ENCODE assay signal across 29 mouse cellular contexts in genomic region chr5:13550953-13551352, GRCm38 (mm10).
"Had no signal": no experiment of that assay in that cellular context is flagged by ENCODE, and none has a peak within 500 bp of the region (broad histone marks: within the 10 kb centered on the region; RNA-seq: fewer than 3 reads in every experiment).

No protein-coding gene starts in this region.

- H3K27ac ChIP-seq: embryonic facial prominence, embryonic 10.5 days; embryonic facial prominence, embryonic 12.5 days; embryonic facial prominence, embryonic 13.5 days; embryonic facial prominence, embryonic 15.5 days; forebrain, embryonic 10.5 days; forebrain, embryonic 12.5 days; forebrain, embryonic 13.5 days; forebrain, embryonic 15.5 days; gastrocnemius, adult 2 months; heart, adult 2 months had no signal

- H3K27me3 ChIP-seq: embryonic facial prominence, embryonic 12.5 days; embryonic facial prominence, embryonic 13.5 days; embryonic facial prominence, embryonic 15.5 days; forebrain, embryonic 13.5 days; forebrain, embryonic 15.5 days had no signal

- H3K9ac ChIP-seq: embryonic facial prominence, embryonic 12.5 days; embryonic facial prominence, embryonic 13.5 days; embryonic facial prominence, embryonic 15.5 days; forebrain, embryonic 12.5 days; forebrain, embryonic 13.5 days; forebrain, embryonic 15.5 days; forebrain, postnatal 0 days had no signal

- H3K4me3 ChIP-seq: embryonic facial prominence, embryonic 10.5 days; embryonic facial prominence, embryonic 12.5 days; embryonic facial prominence, embryonic 13.5 days; embryonic facial prominence, embryonic 15.5 days; erythroblast, embryonic 14.5 days; forebrain, embryonic 10.5 days; forebrain, embryonic 12.5 days; forebrain, embryonic 13.5 days; forebrain, embryonic 15.5 days; gastrocnemius, adult 2 months; heart, adult 2 months had no signal

- H3K36me3 ChIP-seq: embryonic facial prominence, embryonic 15.5 days; forebrain, embryonic 10.5 days; forebrain, embryonic 12.5 days; forebrain, embryonic 15.5 days had no signal

- DNase-seq: cerebellum, adult 2 months; cerebellum, adult 8-10 months; cerebellum, adult 9-10 months; cerebellum, adult 9-11 months; cerebellum, postnatal 10 days; cerebellum, postnatal 14 days; cerebellum, postnatal 25 days; cerebellum, postnatal 36 days; embryo, embryonic 11 days; forebrain, postnatal 0 days; gastrocnemius, adult 2 months; gastrocnemius, postnatal 10 days; gastrocnemius, postnatal 14 days; gastrocnemius, postnatal 25 days; gastrocnemius, postnatal 36 days; heart, adult 11 months; heart, adult 18-20 months; heart, adult 2 months had no signal

- ATAC-seq: forebrain, embryonic 13.5 days; forebrain, embryonic 14.5 days; forebrain, embryonic 15.5 days; forebrain, embryonic 16.5 days; forebrain, postnatal 0 days had no signal

- H3K9me3 ChIP-seq: embryonic facial prominence, embryonic 12.5 days; embryonic facial prominence, embryonic 13.5 days; embryonic facial prominence, embryonic 15.5 days; forebrain, embryonic 12.5 days; forebrain, embryonic 13.5 days; forebrain, embryonic 15.5 days had no signal

- H3K4me2 ChIP-seq: embryonic facial prominence, embryonic 12.5 days; embryonic facial prominence, embryonic 13.5 days; embryonic facial prominence, embryonic 15.5 days; forebrain, embryonic 12.5 days; forebrain, embryonic 13.5 days; forebrain, embryonic 15.5 days had no signal
